In genomic region chr15:98662567-98663545, GRCm38 (mm10) we compare ENCODE assay signal across 7 mouse cellular contexts. TPM values are rescaled to one million over a fixed set of nuclear protein-coding genes. Genes with fewer than 3 reads are reported as not detected.
DNase-seq lines count a peak whose midpoint lies in the region; ATAC-seq lines count a peak whose summit lies in the region.

TSS of gene Ddx23 (minus strand) at chr15:98662894.

- peaks cover 8% of the 10 kb centered on the region for H3K36me3 ChIP-seq in intestine, embryonic 16.5 days (ENCODE audit: control insufficient read depth, insufficient read depth, low read length)
- peaks cover 7% of the 10 kb centered on the region for H3K36me3 ChIP-seq in midbrain, embryonic 11.5 days (ENCODE audit: control insufficient read depth, insufficient read depth, low read length)

- intact Hi-C loops in left cerebral cortex, postnatal 36 days (cut with DNase I), result loop anchor here (5.0 kb wide), 1 partner anchor 124 kb away; the partner anchor contains the start of gene Wnt1

- peak within 1 kb of the TSS; percentile 63 for H3K4me2 ChIP-seq in intestine, embryonic 16.5 days (ENCODE audit: low read depth, low read length)
- H3K4me2 ChIP-seq in midbrain, embryonic 11.5 days, result peak within 1 kb of the TSS; percentile 72

- WGBS in intestine, embryonic 16.5 days, result 4% methylated on average over 47 of the region's 48 CpGs
- 5% methylated on average over 47 of the region's 48 CpGs for WGBS in midbrain, embryonic 11.5 days

- peak within 1 kb of the TSS; percentile 91 for H3K9ac ChIP-seq in intestine, embryonic 16.5 days (ENCODE audit: low read depth, low read length)
- peak within 1 kb of the TSS; percentile 97 for H3K9ac ChIP-seq in midbrain, embryonic 11.5 days (ENCODE audit: low read length)

- H3K4me3 ChIP-seq in intestine, embryonic 16.5 days (ENCODE audit: low read length), result peak within 1 kb of the TSS; percentile 75
- H3K4me3 ChIP-seq in midbrain, embryonic 11.5 days (ENCODE audit: low read depth, low read length), result peak within 1 kb of the TSS; percentile 74

- H3K27me3 ChIP-seq in intestine, embryonic 16.5 days (replicated peaks; ENCODE audit: control insufficient read depth, insufficient read depth, low read length), result no peaks in the 10 kb centered on the region
- H3K27me3 ChIP-seq in midbrain, embryonic 11.5 days (ENCODE audit: control insufficient read depth, insufficient read depth, low read length), result no peaks in the 10 kb centered on the region

- H3K27ac ChIP-seq in intestine, embryonic 16.5 days (ENCODE audit: low read length), result peak within 1 kb of the TSS; percentile 93
- H3K27ac ChIP-seq in midbrain, embryonic 11.5 days (ENCODE audit: low read depth, low read length), result peak within 1 kb of the TSS; percentile 74

- ATAC-seq in intestine, embryonic 16.5 days, result peak; percentile 97
- ATAC-seq in midbrain, embryonic 11.5 days (ENCODE audit: low FRiP score), result peak; percentile 97

- no peaks in the 10 kb centered on the region for H3K4me1 ChIP-seq in intestine, embryonic 16.5 days (ENCODE audit: control insufficient read depth, insufficient read depth, low read length)
- peaks cover 2% of the 10 kb centered on the region for H3K4me1 ChIP-seq in midbrain, embryonic 11.5 days (ENCODE audit: control insufficient read depth, insufficient read depth, low read length)

- no peaks in the 10 kb centered on the region for H3K9me3 ChIP-seq in intestine, embryonic 16.5 days (ENCODE audit: control insufficient read depth, low read length)
- H3K9me3 ChIP-seq in midbrain, embryonic 11.5 days (ENCODE audit: control insufficient read depth, low read length), result no peaks in the 10 kb centered on the region

- DNase-seq in adrenal gland, adult 8-10 months, result peak; percentile 94
- DNase-seq in embryo, embryonic 9.5 days (ENCODE audit: extremely low spot score), result peak; percentile 94
- peak; percentile 78 to 94 for DNase-seq in gastrocnemius, postnatal 4 days (ENCODE audit: low spot score in 2 of 2)
- peak; percentile 95 to 97 for DNase-seq in left cerebral cortex, postnatal 36 days (ENCODE audit: low spot score in 2 of 2)
- peak; percentile 99 for DNase-seq in midbrain, embryonic 11.5 days (ENCODE audit: low spot score, missing footprints)
- DNase-seq in skeletal muscle tissue, adult 2 months (ENCODE audit: low read depth, low spot score), result peak; percentile 91

RNA-seq across cellular contexts. Expression of gene Ddx23, which starts in this region (rescaled TPM):
- total RNA-seq in adrenal gland, adult 8-10 months (2022), result 100 to 1,000 TPM in 1 of 4 experiments, 10 to 100 TPM in 3; 68.9 to 100 (median 85.6) TPM
- 10 to 100 TPM; 62.5 to 67.3 TPM for total RNA-seq in gastrocnemius, postnatal 4 days (2021)
- 15.6 and 17.6 TPM in 2 replicates for polyA plus RNA-seq in intestine, embryonic 16.5 days (2015; fragmentation: Nextera tagmentation; extraction: Ambion mirVana)
- total RNA-seq in left cerebral cortex, postnatal 36 days (2021), result 10 to 100 TPM; 80.2 to 82.7 TPM
- polyA plus RNA-seq in midbrain, embryonic 11.5 days (2014; fragmentation: Nextera tagmentation; extraction: Ambion mirVana), result 24.8 and 24.9 TPM in 2 replicates

Comparison
In these comparisons a context has a peak if more than half of its experiments do, and no peak if none do; other contexts are left out.
1. Peak in every context shown above with its lines: DNase-seq, ATAC-seq, H3K4me3 ChIP-seq and H3K27ac ChIP-seq.